Mouse (Mus musculus) left cerebral cortex, postnatal 10 days (tissue): ENCODE measurements at regions not wholly inside any gene's neighbourhood (a gene's known extent, or its start where the extent isn't known, plus 50 kb on each side); places are given as distances from the start of the nearest gene placed in this dataset.
A peak's percentile ranks its signal among the peaks of the same experiment; 100 is the strongest.

Experiments used
- DNase-seq, 2 experiments: peaks; one replicate each; pipeline ENCODE4 v3.0.0; 2021 to 2022; ENCODE audit warnings: low spot score in 2 of 2, mixed read lengths in 1 of 2; ENCODE audit errors: extremely low spot score in 1 of 2
- intact Hi-C: fragments of 180-260 bp; cut with DNase I; formaldehyde crosslinking; loops from one replicate; pipeline ENCODE4 v1.15.1; 2025

- intact Hi-C loops: no loop called here
- DNase-seq: no peak
Measured at GRCm38 (mm10) chr9:46592908-46593307, 273.1 kb upstream of the 4931429L15Rik start.

- intact Hi-C loops: no loop called here
Measured at GRCm38 (mm10) chr9:46586818-46587217, 267.0 kb upstream of the 4931429L15Rik start.

GRCm38 (mm10) chr9:46581844-46582243, 262.1 kb upstream of the 4931429L15Rik start:
- intact Hi-C loops: no loop called here

More at GRCm38 (mm10) chr9:46586818-46587217, 267.0 kb upstream of the 4931429L15Rik start:
- DNase-seq: no peak

GRCm38 (mm10) chr9:46562301-46562700, 242.5 kb upstream of the 4931429L15Rik start:
- no peak for DNase-seq
- intact Hi-C loops: no loop called here

More at GRCm38 (mm10) chr9:46581844-46582243, 262.1 kb upstream of the 4931429L15Rik start:
- DNase-seq: no peak

- intact Hi-C loops: no loop called here
- no peak for DNase-seq
Measured at GRCm38 (mm10) chr9:46558481-46558880, 238.7 kb upstream of the 4931429L15Rik start.

- no peak for DNase-seq
- intact Hi-C loops: no loop called here
Measured at GRCm38 (mm10) chr9:46557781-46558180, 238.0 kb upstream of the 4931429L15Rik start.

GRCm38 (mm10) chr9:46555156-46555555, 235.4 kb upstream of the 4931429L15Rik start:
- no peak for DNase-seq
- intact Hi-C loops: no loop called here

- no peak for DNase-seq
- intact Hi-C loops: no loop called here
Measured at GRCm38 (mm10) chr9:46554586-46555152, 234.9 kb upstream of the 4931429L15Rik start.

GRCm38 (mm10) chr9:46549416-46549815, 229.6 kb upstream of the 4931429L15Rik start:
- intact Hi-C loops: no loop called here
- no peak for DNase-seq

- intact Hi-C loops: no loop called here
- no peak for DNase-seq
Measured at GRCm38 (mm10) chr9:46544326-46544725, 224.5 kb upstream of the 4931429L15Rik start.

- intact Hi-C loops: no loop called here
- DNase-seq: no peak
Measured at GRCm38 (mm10) chr9:46541001-46541400, 221.2 kb upstream of the 4931429L15Rik start.

- intact Hi-C loops: no loop called here
- no peak for DNase-seq
Measured at GRCm38 (mm10) chr9:46538616-46539015, 218.8 kb upstream of the 4931429L15Rik start.

- intact Hi-C loops: no loop called here
- DNase-seq: peak in 1 of 2 experiments; percentile 22
Measured at GRCm38 (mm10) chr9:46516401-46517130, 196.8 kb upstream of the 4931429L15Rik start.

- intact Hi-C loops: loop anchor here (5.0 kb wide), 1 partner anchor 90 kb away; no protein-coding TSS in a partner anchor
- DNase-seq: no peak
Measured at GRCm38 (mm10) chr9:46512276-46513051, 192.7 kb upstream of the 4931429L15Rik start.

GRCm38 (mm10) chr9:46511307-46511706, 191.5 kb upstream of the 4931429L15Rik start:
- intact Hi-C loops: loop anchor here (5.0 kb wide), 1 partner anchor 91 kb away; no protein-coding TSS in a partner anchor

GRCm38 (mm10) chr9:46509896-46510295, 190.1 kb upstream of the 4931429L15Rik start:
- no peak for DNase-seq
- intact Hi-C loops: loop anchor here (5.0 kb wide), 1 partner anchor 92 kb away; no protein-coding TSS in a partner anchor

More at GRCm38 (mm10) chr9:46511307-46511706, 191.5 kb upstream of the 4931429L15Rik start:
- DNase-seq: peak; percentile 27 to 40

- intact Hi-C loops: no loop called here
- DNase-seq: no peak
Measured at GRCm38 (mm10) chr9:46509458-46509857, 189.7 kb upstream of the 4931429L15Rik start.

- intact Hi-C loops: no loop called here
- DNase-seq: no peak
Measured at GRCm38 (mm10) chr9:46507036-46507435, 187.2 kb upstream of the 4931429L15Rik start.

GRCm38 (mm10) chr9:46504536-46504935, 184.8 kb upstream of the 4931429L15Rik start:
- intact Hi-C loops: no loop called here
- no peak for DNase-seq

GRCm38 (mm10) chr9:46504133-46504416, 184.3 kb upstream of the 4931429L15Rik start:
- DNase-seq: peak in 1 of 2 experiments; percentile 34
- intact Hi-C loops: no loop called here
